Mouse (Mus musculus): Measurements from ENCODE around the gene Rbm5. TPM values are rescaled to one million over a fixed set of nuclear protein-coding genes. Genes with fewer than 3 reads are reported as not detected.

Gene Rbm5
- total RNA-seq (2021): 108 and 137 TPM in 2 replicates
- long read RNA-seq, experiment 1, full-length matches to known transcripts: 36 of 51 reads
- long read RNA-seq, experiment 1, partial matches to known transcripts: 8 of 51 reads
- long read RNA-seq, experiment 1, other reads (novel, unspliced or antisense): 7 of 51 reads
- long read RNA-seq, experiment 2, full-length matches to known transcripts: 27 of 44 reads
- long read RNA-seq, experiment 2, partial matches to known transcripts: 6 of 44 reads
- long read RNA-seq, experiment 2, other reads (novel, unspliced or antisense): 11 of 44 reads

- peak; percentile 97 for DNase-seq
These were observed at the start of gene Rbm5 for GRCm38 (mm10) chr9:107770374-107771290. Rbm5 (minus strand) TSS chr9:107770996.

GRCm38 (mm10) chr9:107812132-107812531 is 41.3 kb upstream of the Rbm5 start:
- no peak for DNase-seq

DNA sequence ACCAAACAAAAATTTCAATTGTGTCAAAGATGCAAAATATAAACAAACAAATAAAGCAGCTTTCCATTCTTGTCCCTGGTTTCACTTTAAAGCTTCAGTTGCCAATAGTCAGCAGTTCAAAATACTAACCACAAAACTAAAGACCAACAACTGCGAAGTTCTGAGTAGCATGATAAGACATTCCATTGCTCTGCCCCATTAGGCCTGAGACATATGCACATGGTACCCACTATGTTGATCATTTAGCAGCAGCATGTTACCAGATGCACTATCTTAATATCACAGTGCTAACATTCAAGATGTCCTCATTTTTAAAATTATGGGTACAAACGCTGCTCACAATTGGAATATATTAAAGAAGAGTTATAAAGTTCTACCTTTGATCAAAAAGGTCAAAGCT is 40.2 kb upstream of the Rbm5 start:
- DNase-seq: no peak

- DNase-seq: no peak
These were observed 20.9 kb upstream of the Rbm5 start for GRCm38 (mm10) chr9:107791714-107792113.

GRCm38 (mm10) chr9:107782536-107783203 is 11.9 kb upstream of the Rbm5 start:
- DNase-seq: no peak

DNA sequence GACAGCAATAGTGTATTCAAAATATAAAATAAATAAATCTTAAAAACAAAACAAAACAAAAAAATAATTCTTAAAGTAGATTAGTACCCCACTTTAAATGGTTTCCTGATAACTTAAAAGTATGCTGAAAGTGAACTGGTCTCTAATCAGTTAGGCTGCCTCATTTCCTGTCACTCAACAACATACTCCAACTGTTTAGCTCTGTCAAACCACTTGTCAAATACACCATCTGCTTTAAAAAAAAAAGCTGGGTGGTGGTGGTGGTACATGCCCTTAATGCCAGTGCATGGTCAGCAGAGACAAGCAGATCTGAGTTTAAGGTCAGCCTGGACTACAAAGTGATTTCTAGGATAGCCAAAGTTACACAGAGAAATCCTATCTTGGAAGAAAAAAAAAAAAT is 6.0 kb upstream of the Rbm5 start:
- no peak for DNase-seq

DNA sequence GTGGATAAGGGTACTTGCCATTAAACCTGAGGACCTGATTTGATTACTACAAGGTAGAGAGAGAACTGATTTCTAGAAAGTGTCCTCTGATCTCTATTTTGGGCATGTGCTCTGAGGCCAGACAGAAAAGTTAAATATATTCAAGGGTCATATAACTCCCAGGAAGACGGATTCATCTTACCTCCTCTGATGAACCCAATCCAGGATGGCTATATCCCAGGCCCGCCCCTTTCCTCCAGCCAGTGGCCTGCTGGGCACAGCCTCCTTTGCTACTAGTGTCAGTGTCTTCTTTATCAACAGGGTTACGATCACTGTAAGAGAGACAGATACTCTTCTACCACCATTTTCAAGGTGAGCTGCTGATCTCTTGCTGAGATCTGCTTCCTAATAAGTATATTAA is 3.6 kb upstream of the Rbm5 start:
- no peak for DNase-seq

DNA sequence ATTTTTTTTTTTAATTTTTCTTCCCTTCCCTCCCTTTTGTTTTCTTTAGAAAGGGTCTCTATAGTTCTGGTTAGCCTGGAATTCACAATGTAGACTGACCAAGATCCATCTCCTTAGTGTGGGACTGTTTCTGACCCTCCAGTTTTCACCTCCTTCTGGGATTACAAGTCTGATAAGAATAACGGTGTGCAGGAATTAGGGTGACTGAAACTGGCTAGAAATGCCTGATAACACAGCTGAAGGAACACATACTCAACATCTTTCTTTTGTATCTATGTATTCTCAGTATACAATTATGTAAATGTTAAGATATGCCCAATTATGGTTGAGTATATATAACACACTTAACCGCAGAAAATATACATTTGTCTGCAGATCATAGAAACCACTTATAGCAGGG is 986 bp upstream of the Rbm5 start:
- DNase-seq: no peak

- DNase-seq: peak; percentile 15
These were observed 791 bp downstream of the Rbm5 start for GRCm38 (mm10) chr9:107770037-107770373.

DNA sequence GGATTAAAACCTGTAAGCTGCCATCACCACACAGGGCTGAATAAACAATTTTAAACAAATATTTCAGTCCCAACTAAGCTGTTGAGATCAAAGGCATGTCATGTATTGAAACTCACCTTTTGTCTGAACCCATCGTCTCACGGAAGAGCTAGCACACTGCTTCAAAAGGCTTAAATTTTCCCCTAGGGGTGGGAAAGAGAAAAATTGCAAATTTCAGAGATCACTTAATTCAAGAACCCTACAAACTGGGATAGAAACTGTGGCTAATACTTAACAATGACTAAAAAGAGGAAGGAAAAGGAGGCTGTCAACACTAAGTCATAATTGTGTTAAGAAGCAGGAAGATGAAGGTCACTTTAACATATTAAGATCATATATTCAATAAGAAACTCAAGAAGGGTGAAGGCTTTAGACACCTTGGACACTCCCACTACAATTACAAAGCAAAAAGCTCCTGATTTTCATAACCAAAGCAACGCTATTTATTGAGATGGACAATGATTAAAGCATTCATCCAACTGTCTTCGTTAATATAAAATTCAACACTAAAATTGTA is 1.3 kb downstream of the Rbm5 start:
- DNase-seq: no peak

DNA sequence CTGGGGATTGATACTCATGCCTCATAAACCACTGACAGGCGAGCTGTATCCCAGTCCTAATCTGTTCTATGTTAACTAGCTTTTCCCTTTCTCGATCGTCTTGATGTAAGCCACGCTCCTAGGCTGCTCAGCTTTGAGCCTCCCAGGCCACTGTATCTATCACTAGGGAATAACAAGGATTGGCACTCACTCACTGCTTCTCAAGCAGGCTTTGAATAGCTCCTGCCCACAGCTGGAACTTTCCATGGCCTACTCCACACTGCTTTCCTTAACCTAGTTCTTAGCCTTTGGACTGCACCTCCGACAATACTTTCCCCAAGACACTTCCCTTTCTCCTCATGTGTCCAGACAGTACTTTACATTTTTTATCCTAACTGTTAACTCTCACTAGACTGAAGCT is 1.9 kb downstream of the Rbm5 start:
- DNase-seq: peak; percentile 35

DNA sequence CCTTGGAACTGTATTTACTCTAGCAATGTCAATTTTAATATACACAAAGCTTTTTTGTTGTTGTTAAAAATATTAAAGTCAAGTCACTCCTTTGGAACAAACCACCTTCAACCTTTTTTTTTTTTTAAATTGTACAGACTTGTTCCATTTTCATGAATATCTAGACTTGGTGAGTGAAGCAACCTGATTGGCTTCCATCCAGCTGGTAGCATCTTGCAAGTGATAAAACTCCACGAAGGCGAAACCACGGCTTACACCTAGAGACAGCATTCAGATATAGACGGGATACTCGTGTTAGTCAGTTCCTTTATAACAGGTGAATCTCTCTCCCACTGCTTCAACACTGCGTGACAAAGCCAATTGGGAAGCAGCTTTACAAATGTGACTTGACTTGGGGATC is 11.2 kb downstream of the Rbm5 start:
- DNase-seq: no peak

GRCm38 (mm10) chr9:107750378-107750777 is 20.4 kb downstream of the Rbm5 start:
- no peak for DNase-seq

GRCm38 (mm10) chr9:107748063-107748462 is 22.7 kb downstream of the Rbm5 start:
- no peak for DNase-seq

DNA sequence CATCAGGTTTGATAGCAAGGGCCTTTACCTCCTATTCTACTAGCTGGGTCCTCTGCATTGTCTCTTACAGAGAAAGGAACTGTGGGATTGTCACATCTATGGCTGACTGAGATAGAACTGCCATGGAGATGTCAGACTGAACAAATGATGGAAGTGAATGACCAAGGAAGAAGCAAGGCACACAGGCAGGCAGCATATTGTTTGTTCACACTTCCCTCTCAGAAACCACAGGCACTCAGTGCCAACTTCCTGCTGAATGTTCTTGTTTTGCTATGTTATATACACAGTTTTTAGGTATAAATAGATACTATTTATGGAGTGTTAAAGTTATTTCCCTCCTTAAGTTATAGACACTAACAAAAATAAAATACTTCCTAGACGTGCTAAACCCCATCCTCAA is 23.5 kb downstream of the Rbm5 start:
- DNase-seq: no peak

- DNase-seq: peak; percentile 24
These were observed 24.1 kb downstream of the Rbm5 start for GRCm38 (mm10) chr9:107746679-107747078.

- no peak for DNase-seq
These were observed 26.7 kb downstream of the Rbm5 start for GRCm38 (mm10) chr9:107744061-107744460.

- peak; percentile 59 for DNase-seq
These were observed 32.0 kb downstream of the Rbm5 start for GRCm38 (mm10) chr9:107738841-107739202.

GRCm38 (mm10) chr9:107738020-107738840 is 32.6 kb downstream of the Rbm5 start:
- peak; percentile 92 for DNase-seq

DNA sequence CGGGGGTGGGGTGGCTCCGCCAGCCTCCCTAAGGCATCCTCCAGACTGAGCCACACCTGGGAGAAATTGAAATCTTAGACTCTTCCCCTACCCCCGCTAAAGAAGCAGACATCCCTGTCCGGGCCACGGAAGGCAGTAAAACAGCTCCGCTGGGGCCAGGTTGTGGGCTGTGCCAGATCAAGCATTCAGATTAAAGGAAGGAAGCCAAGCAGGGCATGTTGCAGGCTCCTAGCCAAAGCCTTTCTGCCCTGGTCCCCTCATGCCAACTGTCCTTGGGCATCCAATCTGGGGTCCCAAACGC is 34.7 kb downstream of the Rbm5 start:
- DNase-seq: peak; percentile 26

DNA sequence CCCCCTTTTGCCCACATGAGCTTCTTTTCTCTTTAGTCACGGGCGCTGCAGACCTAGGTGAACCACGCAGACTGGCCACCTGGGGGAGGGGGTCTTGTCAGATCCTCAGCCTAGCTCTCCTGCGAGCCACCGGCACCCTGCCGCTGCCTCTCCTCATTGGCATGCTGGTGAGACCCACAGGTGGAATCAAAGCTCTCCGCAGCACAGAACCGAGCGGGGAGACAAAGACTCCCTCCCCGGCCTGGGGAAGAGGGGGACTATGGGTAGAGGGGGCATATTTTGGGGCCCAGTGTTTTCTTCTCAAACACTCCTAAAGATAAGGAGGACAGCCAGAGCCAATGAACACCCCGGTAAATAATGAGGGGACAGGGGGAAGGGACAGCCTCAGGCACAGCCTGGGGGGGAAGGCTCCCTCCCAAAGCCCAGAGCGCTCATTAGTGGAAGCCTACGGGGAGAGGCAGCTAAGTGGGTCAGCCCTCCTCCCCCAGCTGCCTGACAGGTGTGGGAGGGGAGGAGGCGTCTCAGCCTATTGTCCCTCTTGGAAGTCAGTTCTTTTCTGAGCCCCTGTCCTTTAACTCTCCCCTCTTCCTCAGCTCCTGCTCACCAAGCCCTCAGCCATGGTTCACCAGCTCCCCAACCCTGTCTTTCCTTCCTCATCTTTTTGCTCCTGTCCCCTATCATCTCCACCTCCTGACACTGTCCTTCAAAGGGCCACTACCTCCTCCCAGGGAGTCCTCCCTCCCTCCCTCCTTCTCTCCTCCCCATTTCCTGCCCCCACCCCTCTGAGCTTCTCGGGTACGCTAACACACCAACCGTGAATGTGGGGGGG is 35.2 kb downstream of the Rbm5 start:
- no peak for DNase-seq

Measured in adrenal gland, postnatal 14 days (tissue).